Mouse (Mus musculus) frontal cortex, postnatal 36 days (tissue): ENCODE measurements around the gene Med27.

ENCODE experiments used
- DNase-seq, 2 experiments: peaks; one replicate each; pipeline ENCODE4 v3.0.0; 2022; ENCODE audit warnings: low spot score in 2 of 2

Med27 gene

GRCm38 (mm10) chr2:29436376-29436775, 89.8 kb downstream of the Med27 start:
- DNase-seq, result no peak

- DNase-seq, result no peak
Observed at GRCm38 (mm10) chr2:29437111-29437510, 90.5 kb downstream of the Med27 start.

GRCm38 (mm10) chr2:29437861-29438529, 91.4 kb downstream of the Med27 start:
- DNase-seq, result no peak

- no peak for DNase-seq
Observed at GRCm38 (mm10) chr2:29438530-29438862, 91.9 kb downstream of the Med27 start.

- DNase-seq, result peak in 1 of 2 experiments; percentile 49
Observed at GRCm38 (mm10) chr2:29438986-29439385, 92.4 kb downstream of the Med27 start.

GRCm38 (mm10) chr2:29439396-29439795, 92.8 kb downstream of the Med27 start:
- DNase-seq, result no peak

GRCm38 (mm10) chr2:29439857-29440502, 93.4 kb downstream of the Med27 start:
- DNase-seq, result no peak

- DNase-seq, result no peak
Observed at GRCm38 (mm10) chr2:29442275-29442674, 95.7 kb downstream of the Med27 start.

- DNase-seq, result no peak
Observed at GRCm38 (mm10) chr2:29443626-29444217, 97.1 kb downstream of the Med27 start.

GRCm38 (mm10) chr2:29448476-29449002, 101.9 kb downstream of the Med27 start:
- DNase-seq, result peak in 1 of 2 experiments; percentile 24

GRCm38 (mm10) chr2:29451368-29451999, 104.9 kb downstream of the Med27 start:
- peak in 1 of 2 experiments; percentile 68 for DNase-seq

GRCm38 (mm10) chr2:29453376-29453775, 106.8 kb downstream of the Med27 start:
- DNase-seq, result no peak

GRCm38 (mm10) chr2:29456631-29457320, 110.2 kb downstream of the Med27 start:
- DNase-seq, result no peak

- no peak for DNase-seq
Observed at GRCm38 (mm10) chr2:29457677-29458076, 111.1 kb downstream of the Med27 start.

GRCm38 (mm10) chr2:29458346-29458950, 111.8 kb downstream of the Med27 start:
- no peak for DNase-seq

- no peak for DNase-seq
Observed at GRCm38 (mm10) chr2:29459648-29460047, 113.0 kb downstream of the Med27 start.

- no peak for DNase-seq
Observed at GRCm38 (mm10) chr2:29461841-29462240, 115.2 kb downstream of the Med27 start.

GRCm38 (mm10) chr2:29463039-29463585, 116.5 kb downstream of the Med27 start:
- DNase-seq, result no peak

GRCm38 (mm10) chr2:29464851-29465648, 118.4 kb downstream of the Med27 start:
- peak in 1 of 2 experiments; percentile 44 for DNase-seq

GRCm38 (mm10) chr2:29465649-29466137, 119.1 kb downstream of the Med27 start:
- DNase-seq, result no peak
